Mouse (Mus musculus): ENCODE results near the gene Plcb2.
A peak's percentile ranks its signal among the peaks of the same experiment; 100 is the strongest.

The Plcb2 gene

GRCm38 (mm10) chr2:118751896-118752791 lies 23.9 kb upstream of the Plcb2 start:
- peak in 1 of 2 experiments; percentile 5 for DNase-seq (ENCODE audit: low spot score in 2 of 2)

- no peak for DNase-seq (ENCODE audit: low spot score in 2 of 2)
Observed at GRCm38 (mm10) chr2:118750476-118750875, 22.2 kb upstream of the Plcb2 start.

- DNase-seq (ENCODE audit: low spot score in 2 of 2): no peak
Observed at GRCm38 (mm10) chr2:118749341-118749884, 21.2 kb upstream of the Plcb2 start.

- peak in 1 of 2 experiments; percentile 6 for DNase-seq (ENCODE audit: low spot score in 2 of 2)
Observed at GRCm38 (mm10) chr2:118747301-118747960, 19.2 kb upstream of the Plcb2 start.

GRCm38 (mm10) chr2:118745915-118746901 lies 18.0 kb upstream of the Plcb2 start:
- DNase-seq (ENCODE audit: low spot score in 2 of 2): peak in 1 of 2 experiments; percentile 19

GRCm38 (mm10) chr2:118745232-118745884 lies 17.1 kb upstream of the Plcb2 start, which contains the start of gene Inafm2:
Gene Inafm2 (plus strand): TSS chr2:118745758.
- DNase-seq (ENCODE audit: low spot score in 2 of 2): peak; percentile 74 to 83

- peak in 1 of 2 experiments; percentile 2 for DNase-seq (ENCODE audit: low spot score in 2 of 2)
Observed at GRCm38 (mm10) chr2:118744621-118745020, 16.4 kb upstream of the Plcb2 start.

GRCm38 (mm10) chr2:118743261-118743943 lies 15.2 kb upstream of the Plcb2 start:
- DNase-seq (ENCODE audit: low spot score in 2 of 2): peak in 1 of 2 experiments; percentile 4

- no peak for DNase-seq (ENCODE audit: low spot score in 2 of 2)
Observed at GRCm38 (mm10) chr2:118741183-118741582, 12.9 kb upstream of the Plcb2 start.

- DNase-seq (ENCODE audit: low spot score in 2 of 2): no peak
Observed at GRCm38 (mm10) chr2:118740341-118740740, 12.1 kb upstream of the Plcb2 start.

- DNase-seq (ENCODE audit: low spot score in 2 of 2): no peak
Observed at GRCm38 (mm10) chr2:118733341-118733740, 5.1 kb upstream of the Plcb2 start.

- DNase-seq (ENCODE audit: low spot score in 2 of 2): no peak
Observed at GRCm38 (mm10) chr2:118731981-118732380, 3.7 kb upstream of the Plcb2 start.

- peak; percentile 31 to 50 for DNase-seq (ENCODE audit: low spot score in 2 of 2)
Observed at GRCm38 (mm10) chr2:118730622-118730915, 2.3 kb upstream of the Plcb2 start.

GRCm38 (mm10) chr2:118729816-118730621 lies 1.8 kb upstream of the Plcb2 start:
- no peak for DNase-seq (ENCODE audit: low spot score in 2 of 2)

- DNase-seq (ENCODE audit: low spot score in 2 of 2): no peak
Observed at GRCm38 (mm10) chr2:118729194-118729593, 956 bp upstream of the Plcb2 start.

GRCm38 (mm10) chr2:118727911-118728310 lies 327 bp downstream of the Plcb2 start:
- DNase-seq (ENCODE audit: low spot score in 2 of 2): no peak

- no peak for DNase-seq (ENCODE audit: low spot score in 2 of 2)
Observed at GRCm38 (mm10) chr2:118726873-118727272, 1.4 kb downstream of the Plcb2 start.

GRCm38 (mm10) chr2:118725511-118725910 lies 2.7 kb downstream of the Plcb2 start:
- DNase-seq (ENCODE audit: low spot score in 2 of 2): no peak

- no peak for DNase-seq (ENCODE audit: low spot score in 2 of 2)
Observed at GRCm38 (mm10) chr2:118723693-118724486, 4.3 kb downstream of the Plcb2 start.
